Mouse (Mus musculus): ENCODE data around the gene Tead3. TPM values are rescaled to one million over a fixed set of nuclear protein-coding genes. Genes with fewer than 3 reads are reported as not detected.
A peak's percentile ranks its signal among the peaks of the same experiment; 100 is the strongest.

The Tead3 gene
- total and polyA plus RNA-seq, 3 experiments: 0.22 to 0.90 (median 0.41) TPM

DNA sequence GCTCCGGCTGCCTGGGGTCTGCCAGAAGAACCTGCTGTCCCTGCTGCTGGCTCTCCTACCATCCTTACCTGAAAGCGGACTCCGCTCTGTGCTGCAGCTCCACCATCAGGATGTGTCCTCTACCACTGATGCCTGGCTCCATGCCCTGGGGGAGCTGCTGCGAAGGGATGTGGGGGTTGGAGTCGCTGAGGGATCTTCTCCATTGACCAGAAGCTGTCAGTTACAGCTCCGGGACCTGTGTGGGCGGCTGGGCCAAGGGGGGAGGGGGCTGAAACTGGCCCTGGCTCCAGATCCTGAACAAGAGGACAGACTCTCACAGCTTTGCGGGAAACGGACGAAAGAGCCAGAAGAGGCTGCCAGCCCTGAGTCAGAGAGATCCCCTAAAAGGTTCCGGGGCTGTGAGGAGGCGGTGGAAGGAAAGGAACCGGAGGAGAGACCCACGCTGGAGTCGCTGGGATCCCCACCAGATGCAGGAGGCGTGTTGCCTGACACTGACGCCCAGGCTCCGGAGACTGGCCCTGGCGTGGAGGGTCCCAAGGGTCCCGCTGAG lies 34.9 kb downstream of the Tead3 start:
- peaks cover 58% of the 10 kb centered on the region for H3K36me3 ChIP-seq (replicated peaks)
- ATAC-seq (ENCODE audit: extremely low read depth, insufficient number of reproducible peaks, low FRiP score, poor library complexity, severe bottlenecking): no peak
- DNase-seq (ENCODE audit: low spot score): no peak
- peak overlapping the region; percentile 62; the same call in 1 of the 2 replicates for H3K4me3 ChIP-seq (ENCODE audit: low read depth, low read length)
- no peaks in the 10 kb centered on the region for H3K27me3 ChIP-seq (ENCODE audit: insufficient read depth, low read length)
- no peak for TF ChIP-seq GATA1 (IDR thresholded peaks at IDR 0.05; ENCODE audit: borderline replicate concordance, low read length)
- TF ChIP-seq TAL1 (conservative IDR thresholded peaks at IDR 0.05; ENCODE audit: low read depth, low read length): no peak
- no peak for TF ChIP-seq CTCF (IDR thresholded peaks at IDR 0.05; ENCODE audit: low read depth, low read length)
- TF ChIP-seq POLR2AphosphoS5 (IDR thresholded peaks at IDR 0.05; ENCODE audit: insufficient replicate concordance, low read depth, low read length): no peak
- no peak for TF ChIP-seq GATA2 (IDR thresholded peaks at IDR 0.05; ENCODE audit: borderline replicate concordance, low read depth, low read length)
- H3K9me3 ChIP-seq (replicated peaks): no peaks in the 10 kb centered on the region
- peaks cover 66% of the 10 kb centered on the region for H3K4me1 ChIP-seq (ENCODE audit: insufficient read depth, low read depth, low read length)

DNA sequence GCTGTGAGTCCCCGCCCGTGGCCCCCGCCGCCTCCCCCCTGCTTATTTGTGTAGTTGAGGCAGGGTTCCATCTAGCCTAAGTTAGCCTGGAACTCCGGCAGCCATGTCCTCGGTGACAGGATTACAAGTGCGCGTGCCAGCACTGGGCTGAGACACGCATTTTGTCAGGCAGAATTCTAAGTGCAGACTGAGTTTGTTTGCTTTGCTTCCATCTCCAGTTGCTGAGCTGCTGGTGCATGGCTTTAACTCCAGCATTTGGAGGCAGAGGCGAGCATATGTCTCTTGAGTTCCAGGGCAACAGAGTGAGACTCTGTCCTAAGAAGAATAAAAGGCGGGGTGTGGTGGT lies 36.8 kb downstream of the Tead3 start:
- Histone ChIP-seq H3K4me3 (ENCODE audit: low read depth, low read length) (peak overlapping the region; percentile 90), H3K27me3 (ENCODE audit: insufficient read depth, low read length) (no peaks in the 10 kb centered on the region), H3K4me1 (ENCODE audit: insufficient read depth, low read depth, low read length) (peaks cover 69% of the 10 kb centered on the region), H3K36me3 (replicated peaks) (peaks cover 41% of the 10 kb centered on the region), H3K9me3 (replicated peaks) (no peaks in the 10 kb centered on the region)
- DNase-seq (ENCODE audit: low spot score) (no peak), ATAC-seq (ENCODE audit: extremely low read depth, insufficient number of reproducible peaks, low FRiP score, poor library complexity, severe bottlenecking) (no peak)
- no peak for TF ChIP-seq GATA2 (IDR thresholded peaks at IDR 0.05; ENCODE audit: borderline replicate concordance, low read depth, low read length)
- TF ChIP-seq CTCF (IDR thresholded peaks at IDR 0.05; ENCODE audit: low read depth, low read length): no peak
- no peak for TF ChIP-seq POLR2AphosphoS5 (IDR thresholded peaks at IDR 0.05; ENCODE audit: insufficient replicate concordance, low read depth, low read length)

DNA sequence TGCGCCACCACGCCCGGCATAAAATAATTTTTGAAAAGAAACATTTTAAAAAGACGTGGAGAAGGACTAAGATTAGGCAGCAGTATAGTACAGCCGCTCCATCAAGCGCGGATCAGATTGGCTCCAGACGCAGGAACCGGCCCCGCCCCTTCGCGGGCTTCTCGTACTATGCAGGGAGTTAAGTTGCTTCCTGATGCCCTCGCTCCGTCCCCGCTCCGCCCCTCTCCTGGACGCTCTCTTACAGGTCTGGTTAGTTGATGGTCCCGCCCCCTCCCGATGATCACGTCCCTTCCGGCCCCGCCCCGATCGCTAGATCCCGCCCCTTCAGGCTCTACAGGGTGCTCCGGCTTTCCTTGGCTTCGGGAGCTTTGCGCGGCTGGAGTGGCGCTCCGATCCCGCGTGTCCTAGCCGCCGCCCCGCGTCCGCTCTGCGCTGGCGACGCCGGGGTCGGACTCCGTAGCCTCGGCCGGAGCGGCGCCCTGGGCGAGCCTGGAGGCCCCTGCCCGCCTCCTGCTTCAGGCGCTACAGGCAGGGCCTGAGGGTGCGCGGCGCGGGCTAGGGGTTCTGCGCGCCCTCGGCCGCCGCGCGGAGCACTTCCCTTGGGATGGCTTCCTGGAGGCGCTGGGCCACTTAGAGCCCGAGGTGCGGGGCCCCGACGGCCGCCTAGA lies 37.3 kb downstream of the Tead3 start, which contains the start of gene Fance:
Fance (plus strand) TSS at position 308 of the 668 bp plus-strand sequence.
- Histone ChIP-seq H3K9me3 (replicated peaks) (no peaks in the 10 kb centered on the region), H3K27me3 (ENCODE audit: insufficient read depth, low read length) (no peaks in the 10 kb centered on the region), H3K4me3 (ENCODE audit: low read depth, low read length) (peak within 1 kb of the TSS; percentile 90), H3K36me3 (replicated peaks) (peaks cover 36% of the 10 kb centered on the region), H3K4me1 (ENCODE audit: insufficient read depth, low read depth, low read length) (peaks cover 70% of the 10 kb centered on the region)
- ATAC-seq (ENCODE audit: extremely low read depth, insufficient number of reproducible peaks, low FRiP score, poor library complexity, severe bottlenecking) (peak; percentile 89), DNase-seq (ENCODE audit: low spot score) (peak; percentile 95)
- TF ChIP-seq GATA2 (IDR thresholded peaks at IDR 0.05; ENCODE audit: borderline replicate concordance, low read depth, low read length) (no peak), POLR2AphosphoS5 (IDR thresholded peaks at IDR 0.05; ENCODE audit: insufficient replicate concordance, low read depth, low read length) (no peak), CTCF (IDR thresholded peaks at IDR 0.05; ENCODE audit: low read depth, low read length) (no peak), TAL1 (conservative IDR thresholded peaks at IDR 0.05; ENCODE audit: low read depth, low read length) (no peak), GATA1 (IDR thresholded peaks at IDR 0.05; ENCODE audit: borderline replicate concordance, low read length) (no peak)

GRCm38 (mm10) chr17:28312232-28313211 lies 38.1 kb downstream of the Tead3 start:
- H3K9me3 ChIP-seq (replicated peaks): no peaks in the 10 kb centered on the region
- H3K4me1 ChIP-seq (ENCODE audit: insufficient read depth, low read depth, low read length): peaks cover 70% of the 10 kb centered on the region
- no peak for TF ChIP-seq POLR2AphosphoS5 (IDR thresholded peaks at IDR 0.05; ENCODE audit: insufficient replicate concordance, low read depth, low read length)
- TF ChIP-seq GATA2 (IDR thresholded peaks at IDR 0.05; ENCODE audit: borderline replicate concordance, low read depth, low read length): no peak
- no peak for TF ChIP-seq TAL1 (conservative IDR thresholded peaks at IDR 0.05; ENCODE audit: low read depth, low read length)
- ATAC-seq (ENCODE audit: extremely low read depth, insufficient number of reproducible peaks, low FRiP score, poor library complexity, severe bottlenecking) (no peak), DNase-seq (ENCODE audit: low spot score) (no peak)
- H3K36me3 ChIP-seq (replicated peaks): peaks cover 28% of the 10 kb centered on the region
- H3K27me3 ChIP-seq (ENCODE audit: insufficient read depth, low read length): no peaks in the 10 kb centered on the region
- H3K4me3 ChIP-seq (ENCODE audit: low read depth, low read length): peak overlapping the region; percentile 90

DNA sequence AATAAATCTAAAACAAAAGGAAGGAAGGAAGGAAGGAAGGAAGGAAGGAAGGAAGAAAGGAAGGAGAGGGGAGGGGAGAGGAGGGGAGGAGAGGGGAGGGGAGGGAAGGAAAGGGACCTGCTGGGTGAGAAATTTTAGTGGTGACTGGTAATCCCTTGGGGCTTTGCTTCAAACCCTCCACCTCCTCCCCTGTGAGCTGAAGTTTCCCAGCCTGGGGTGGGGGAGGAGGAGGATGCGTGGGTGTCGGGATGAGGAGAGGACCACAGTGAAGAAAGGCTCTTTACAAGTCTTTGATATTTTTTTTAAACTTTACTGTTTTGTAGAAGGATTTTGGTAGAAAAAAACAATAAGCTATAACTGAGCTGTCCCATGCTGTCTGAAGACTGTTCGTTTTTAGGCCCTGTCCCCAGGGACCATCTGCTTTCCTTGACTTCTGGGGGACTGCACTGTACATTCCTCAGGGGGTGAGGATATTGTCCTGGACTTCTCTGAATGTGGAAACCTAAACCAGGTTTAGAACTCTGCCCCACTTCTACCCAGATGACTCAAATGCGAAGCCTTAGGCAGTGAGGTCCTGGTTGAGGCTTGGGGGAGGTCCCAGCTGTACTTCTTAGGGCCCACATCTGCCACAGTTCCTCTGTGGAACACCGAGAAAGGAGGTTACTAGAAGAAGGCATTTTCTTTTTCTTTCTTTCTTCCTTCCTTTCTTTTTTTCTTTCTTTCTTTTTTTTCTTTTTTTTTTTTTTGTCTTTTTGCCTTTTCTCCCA lies 39.1 kb downstream of the Tead3 start:
- no peaks in the 10 kb centered on the region for H3K9me3 ChIP-seq (replicated peaks)
- no peaks in the 10 kb centered on the region for H3K27me3 ChIP-seq (ENCODE audit: insufficient read depth, low read length)
- H3K36me3 ChIP-seq (replicated peaks): peaks cover 18% of the 10 kb centered on the region
- ATAC-seq (ENCODE audit: extremely low read depth, insufficient number of reproducible peaks, low FRiP score, poor library complexity, severe bottlenecking) (no peak), DNase-seq (ENCODE audit: low spot score) (peak; percentile 43)
- TF ChIP-seq GATA2 (IDR thresholded peaks at IDR 0.05; ENCODE audit: borderline replicate concordance, low read depth, low read length) (no peak), GATA1 (IDR thresholded peaks at IDR 0.05; ENCODE audit: borderline replicate concordance, low read length) (no peak), POLR2AphosphoS5 (IDR thresholded peaks at IDR 0.05; ENCODE audit: insufficient replicate concordance, low read depth, low read length) (no peak), CTCF (IDR thresholded peaks at IDR 0.05; ENCODE audit: low read depth, low read length) (no peak)
- H3K4me3 ChIP-seq (ENCODE audit: low read depth, low read length): no peak overlapping the region; the same call in 1 of the 2 replicates
- peaks cover 68% of the 10 kb centered on the region for H3K4me1 ChIP-seq (ENCODE audit: insufficient read depth, low read depth, low read length)
